Mouse (Mus musculus) cerebellum, adult 8-10 months (tissue): ENCODE results near the gene Slc37a3.
A peak's percentile ranks its signal among the peaks of the same experiment; 100 is the strongest.

Experiments used
- DNase-seq: peaks from one replicate; pipeline ENCODE4 v3.0.0; 2022

Slc37a3 gene

GRCm38 (mm10) chr6:39317854-39318630 lies 59.4 kb downstream of the Slc37a3 start:
- DNase-seq, result no peak

GRCm38 (mm10) chr6:39316089-39316488 lies 61.4 kb downstream of the Slc37a3 start:
- DNase-seq, result no peak

GRCm38 (mm10) chr6:39314461-39314860 lies 63.0 kb downstream of the Slc37a3 start:
- no peak for DNase-seq

- no peak for DNase-seq
Observed at GRCm38 (mm10) chr6:39311786-39312185, 65.7 kb downstream of the Slc37a3 start.

- DNase-seq, result no peak
Observed at GRCm38 (mm10) chr6:39304371-39304874, 73.1 kb downstream of the Slc37a3 start.

- no peak for DNase-seq
Observed at GRCm38 (mm10) chr6:39301484-39301883, 76.0 kb downstream of the Slc37a3 start.

GRCm38 (mm10) chr6:39297079-39297478 lies 80.4 kb downstream of the Slc37a3 start:
- no peak for DNase-seq

GRCm38 (mm10) chr6:39296474-39296873 lies 81.0 kb downstream of the Slc37a3 start:
- DNase-seq, result no peak

GRCm38 (mm10) chr6:39295727-39296411 lies 81.6 kb downstream of the Slc37a3 start:
- DNase-seq, result no peak

GRCm38 (mm10) chr6:39289721-39290120 lies 87.8 kb downstream of the Slc37a3 start:
- DNase-seq, result no peak

- no peak for DNase-seq
Observed at GRCm38 (mm10) chr6:39287782-39288181, 89.7 kb downstream of the Slc37a3 start.

GRCm38 (mm10) chr6:39286732-39287083 lies 90.8 kb downstream of the Slc37a3 start:
- DNase-seq, result peak; percentile 16

GRCm38 (mm10) chr6:39286053-39286731 lies 91.3 kb downstream of the Slc37a3 start:
- DNase-seq, result peak; percentile 19

GRCm38 (mm10) chr6:39284836-39285235 lies 92.6 kb downstream of the Slc37a3 start:
- no peak for DNase-seq
